Mouse (Mus musculus) cerebellum, postnatal 4 days (tissue): ENCODE results near the gene Calr3.

Experiments used
- DNase-seq, 2 experiments: peaks; one replicate each; pipeline ENCODE4 v3.0.0; 2022; ENCODE audit warnings: low spot score in 2 of 2, mixed read lengths in 1 of 2

Calr3 gene

DNA sequence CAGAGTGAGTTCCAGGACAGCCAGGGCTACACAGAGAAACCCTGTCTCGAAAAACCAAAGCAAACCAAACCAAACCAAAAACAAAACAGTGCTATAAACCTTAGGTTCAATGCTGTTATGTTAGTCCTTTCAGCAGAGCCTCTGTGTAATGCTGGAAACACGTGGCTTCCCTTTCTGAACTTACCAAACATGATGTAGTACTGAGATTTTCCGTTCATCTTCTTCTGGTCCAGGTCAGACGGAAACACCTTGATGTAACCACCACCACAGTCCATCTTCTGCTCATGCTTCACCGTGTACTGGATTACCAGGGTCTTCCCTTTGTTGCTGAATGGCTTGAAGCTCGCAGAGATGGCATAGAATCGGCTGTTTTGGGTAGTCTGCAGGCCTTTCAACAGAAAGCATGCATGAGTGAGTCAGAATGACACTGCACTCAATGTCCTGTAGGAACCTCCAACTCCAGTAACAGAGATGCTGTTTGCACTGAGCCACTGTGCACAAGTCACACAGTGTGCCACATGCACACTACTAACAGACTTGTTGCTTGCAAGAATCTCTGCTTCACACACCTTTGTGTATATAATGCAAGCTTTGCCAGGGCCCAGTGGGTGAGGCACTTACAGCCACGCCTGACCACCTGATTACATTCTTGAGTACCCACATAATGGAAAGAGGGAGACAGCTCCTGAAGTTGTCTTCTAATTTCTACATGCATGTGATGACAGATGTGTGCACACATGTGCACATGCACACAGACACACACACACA, 5.2 kb downstream of the Calr3 start:
- DNase-seq, result no peak

DNA sequence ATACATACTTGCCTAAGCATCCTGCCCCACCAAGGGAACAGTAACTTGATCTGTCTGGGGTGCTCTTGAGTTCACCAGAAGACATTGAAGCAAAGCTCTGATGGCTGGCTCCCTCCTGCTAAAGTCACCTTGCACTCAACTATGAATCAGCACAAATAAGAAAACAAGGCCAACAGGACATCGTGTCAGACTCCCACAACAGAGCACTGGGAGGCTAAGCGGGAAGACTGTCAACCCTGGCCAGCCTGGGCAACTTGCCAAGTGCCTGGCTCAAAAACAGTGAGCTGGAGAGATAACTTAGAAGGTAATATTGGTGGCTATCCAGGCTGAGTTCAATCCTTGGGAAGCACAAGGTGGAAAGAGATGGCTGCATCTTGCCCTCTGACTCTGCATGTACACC, 8.7 kb downstream of the Calr3 start:
- DNase-seq, result no peak

DNA sequence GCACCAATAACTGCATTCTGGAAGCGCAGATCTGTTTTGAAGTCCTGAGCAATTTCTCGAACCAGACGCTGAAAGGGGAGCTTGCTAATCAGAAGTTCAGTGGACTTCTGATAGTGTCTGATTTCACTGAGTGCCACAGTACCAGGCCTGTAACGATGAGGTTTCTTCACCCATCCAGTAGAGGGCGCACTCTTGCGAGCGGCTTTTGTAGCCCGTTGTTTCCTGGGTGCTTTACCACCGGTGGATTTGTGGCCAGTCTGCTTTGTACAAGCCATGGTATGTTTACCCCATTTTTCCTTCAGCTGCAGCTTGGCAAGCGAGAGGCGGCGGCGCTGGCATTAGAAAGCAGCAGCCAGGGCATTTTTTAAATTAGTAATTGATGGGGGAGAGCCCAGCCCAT, 14.0 kb downstream of the Calr3 start:
- no peak for DNase-seq

DNA sequence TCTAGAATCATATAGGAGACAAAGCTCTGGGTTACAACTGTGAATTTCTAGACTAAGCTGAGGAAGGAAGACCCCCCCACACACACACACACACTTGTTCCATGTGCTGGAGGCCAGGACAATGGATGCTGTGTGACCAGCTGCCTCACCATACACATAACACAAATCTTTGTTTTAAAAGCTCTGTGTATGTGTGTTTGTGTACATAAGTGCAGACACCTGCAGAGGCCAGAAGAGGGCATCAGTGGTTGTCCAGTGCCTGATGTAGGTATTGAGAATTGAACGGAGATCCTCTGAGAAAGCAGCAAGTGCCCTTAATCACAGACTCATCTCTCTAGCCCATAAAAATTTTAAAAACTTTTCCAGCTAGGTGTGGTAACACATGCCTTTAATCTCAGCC, 20.7 kb downstream of the Calr3 start:
- no peak for DNase-seq

DNA sequence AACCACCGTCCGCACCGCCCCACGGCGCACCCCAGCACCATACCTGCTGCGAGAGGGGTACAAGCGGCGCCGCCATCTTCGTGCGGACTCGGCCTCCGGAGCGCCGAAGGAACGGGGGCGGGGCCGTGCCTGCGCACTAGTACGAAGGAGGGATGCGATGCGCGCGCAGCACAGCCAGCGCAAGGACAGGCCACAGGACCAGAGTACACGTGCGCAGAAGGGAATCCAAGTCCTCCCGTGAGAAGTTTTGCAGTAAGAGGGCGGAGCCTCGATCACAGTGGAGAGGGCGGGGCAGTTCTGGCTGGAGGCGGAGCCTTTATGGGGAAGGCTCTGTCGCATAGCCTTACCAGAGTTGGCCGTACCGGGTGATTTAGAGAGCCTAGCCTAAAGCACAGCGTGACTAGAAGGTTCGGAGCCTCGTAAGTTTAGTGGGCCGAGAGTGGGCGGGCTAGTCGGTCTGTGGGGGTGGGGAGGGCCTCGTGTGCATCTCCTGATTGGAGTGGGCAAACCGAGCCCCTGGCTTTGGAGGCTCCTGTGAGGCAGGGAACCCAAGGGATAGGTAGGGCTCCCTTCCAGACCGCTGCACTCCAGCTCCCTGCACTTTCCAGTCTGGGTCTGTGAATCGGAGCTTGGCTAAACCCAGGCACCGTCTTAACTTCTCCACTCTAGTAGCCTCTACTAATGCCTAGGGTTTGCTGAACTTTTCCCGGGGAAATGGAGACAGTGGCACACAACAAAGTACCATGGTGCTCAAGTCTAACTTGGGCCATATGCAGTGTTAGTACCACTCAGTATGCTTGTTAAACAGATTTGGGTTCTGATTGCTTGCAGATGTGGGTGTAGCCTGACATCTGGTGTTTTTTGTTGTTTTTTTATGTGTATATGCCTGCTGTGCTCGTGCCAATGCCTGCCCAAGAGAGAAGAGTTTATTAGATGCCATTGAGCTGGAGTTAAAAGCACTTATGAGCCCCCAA, 22.0 kb downstream of the Calr3 start, which contains the start of gene Eps15l1:
Eps15l1 (minus strand) TSS at position 99 of the 974 bp plus-strand sequence.
- peak; percentile 94 to 98 for DNase-seq

DNA sequence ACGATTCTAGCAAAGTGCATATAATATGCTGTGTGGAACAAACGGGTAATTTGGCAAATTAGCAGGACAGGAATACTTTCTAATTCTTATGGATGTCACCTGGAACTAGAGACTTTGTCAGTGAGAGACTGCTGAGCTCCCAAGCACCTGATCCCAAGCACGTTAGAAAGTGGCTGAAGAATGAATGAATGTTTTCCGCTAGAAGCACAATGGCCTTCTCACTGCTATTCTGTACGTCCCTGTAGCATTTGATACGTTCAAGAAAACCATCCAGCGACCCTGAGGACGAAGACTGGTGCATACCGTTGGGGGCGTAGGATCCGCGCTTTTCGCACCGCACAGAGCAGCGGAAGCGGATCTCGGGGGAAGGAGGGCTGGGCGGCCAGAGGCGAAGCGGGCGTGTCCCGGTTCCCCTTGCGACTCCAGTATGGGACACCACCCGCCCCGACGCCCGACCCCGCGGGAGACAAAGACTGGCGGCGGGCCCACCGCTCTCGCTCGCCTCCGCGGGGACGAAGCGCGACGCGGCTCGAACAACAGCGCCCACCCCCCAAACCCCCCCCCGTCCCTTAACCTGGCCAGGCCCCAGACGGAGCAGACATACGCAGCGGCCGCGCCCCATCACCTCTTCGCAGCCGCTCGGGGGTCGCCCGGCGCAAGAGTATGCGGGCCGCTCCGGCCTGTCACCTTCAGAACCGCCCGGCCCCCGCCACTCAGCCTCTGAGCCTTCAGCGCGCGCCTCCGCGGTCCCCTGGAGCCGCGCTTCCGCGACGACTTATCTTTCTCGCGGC, 22.9 kb downstream of the Calr3 start:
- DNase-seq, result peak in 1 of 2 experiments; percentile 61

DNA sequence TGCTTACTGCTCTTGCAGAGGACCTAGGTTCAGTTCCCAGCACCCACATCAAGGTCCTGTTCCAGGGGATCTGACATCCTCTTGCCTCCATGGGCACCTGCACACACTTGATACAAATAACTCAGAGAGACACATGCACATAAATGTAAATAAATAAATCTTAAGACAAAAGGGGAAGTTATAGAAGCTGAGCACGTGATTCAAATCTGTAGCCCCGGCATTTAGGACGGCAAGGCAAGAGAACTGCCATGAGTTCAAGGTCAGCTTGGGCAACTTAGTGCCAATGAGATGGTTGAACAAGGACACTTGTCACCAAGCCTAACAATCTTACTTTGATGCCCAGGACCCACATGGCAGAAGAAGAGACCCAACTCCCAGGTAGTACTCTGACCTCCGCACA, 25.6 kb downstream of the Calr3 start:
- no peak for DNase-seq

DNA sequence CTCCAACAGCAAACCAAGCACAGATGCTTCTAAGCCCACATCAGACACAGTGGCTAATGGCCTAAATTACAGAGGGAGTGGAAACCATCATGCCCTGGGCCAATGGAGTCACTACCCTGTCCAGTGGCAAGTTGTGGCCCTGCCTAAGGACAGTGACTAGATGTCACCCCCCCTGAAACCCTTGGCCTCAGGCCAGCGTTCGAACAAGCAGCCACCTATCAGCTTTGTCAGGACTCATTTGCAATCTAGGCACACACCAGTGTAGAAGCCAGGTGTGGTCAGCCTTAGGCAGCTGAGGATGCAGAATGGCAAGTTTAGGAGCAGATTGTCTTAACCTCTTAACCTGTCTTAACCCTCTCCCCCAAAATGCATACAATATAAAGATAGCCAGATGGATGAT, 28.4 kb downstream of the Calr3 start:
- DNase-seq, result no peak

DNA sequence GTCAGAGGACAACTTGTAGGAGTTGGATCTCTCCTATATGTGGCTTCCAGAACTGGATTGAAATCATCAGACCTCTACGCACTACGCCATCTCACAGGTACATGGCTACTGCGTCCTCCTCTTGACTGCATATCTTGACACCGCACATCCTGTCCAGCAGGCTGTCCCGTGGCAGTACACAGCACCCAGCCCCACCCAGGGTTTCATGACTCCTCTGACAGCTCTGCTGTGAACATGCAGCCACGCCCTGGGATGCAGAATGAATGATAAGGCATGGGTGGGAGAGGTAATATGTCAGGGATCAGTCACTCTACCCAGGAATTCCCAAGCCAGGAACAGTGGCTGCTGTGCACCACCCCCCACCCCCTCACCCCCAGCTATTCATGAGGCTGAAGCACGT, 29.8 kb downstream of the Calr3 start:
- DNase-seq, result no peak

DNA sequence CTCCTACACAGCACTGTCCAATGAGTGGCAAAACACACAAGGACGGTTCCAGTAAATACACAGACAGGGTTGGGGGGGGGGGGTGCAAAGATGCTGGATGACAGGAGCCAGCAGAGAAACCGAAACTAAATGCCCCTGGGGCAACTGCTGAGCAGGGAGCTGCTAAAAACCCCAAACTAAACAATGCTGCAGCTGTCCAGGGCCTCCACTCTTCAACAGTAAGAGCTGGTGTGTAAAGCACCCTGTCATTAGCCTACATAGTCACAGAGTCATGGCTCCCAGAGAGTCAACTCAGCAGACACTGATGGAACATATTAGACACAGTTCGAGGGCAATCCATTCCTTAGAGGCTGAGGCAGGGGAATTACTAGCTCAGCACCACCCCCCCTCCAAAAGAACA, 34.2 kb downstream of the Calr3 start:
- DNase-seq, result no peak

DNA sequence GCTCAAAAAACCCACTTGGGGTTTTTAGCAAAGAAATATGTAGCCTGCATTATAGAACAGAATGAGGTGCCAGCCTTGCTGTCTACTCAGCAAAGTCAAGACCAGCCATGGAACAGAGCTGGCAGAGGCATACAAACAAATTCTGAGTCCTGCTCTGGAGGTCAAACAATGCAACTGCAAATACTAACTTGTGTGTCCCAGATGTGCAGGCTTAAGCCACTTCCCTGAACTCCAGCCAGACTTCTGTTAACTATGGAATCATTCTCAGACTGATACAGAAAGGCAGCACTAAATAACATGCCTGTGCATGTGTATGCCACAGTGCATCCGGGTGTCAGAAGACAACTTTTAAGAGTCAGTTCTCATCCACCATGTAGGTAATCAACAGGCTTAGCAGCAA, 35.8 kb downstream of the Calr3 start:
- no peak for DNase-seq

DNA sequence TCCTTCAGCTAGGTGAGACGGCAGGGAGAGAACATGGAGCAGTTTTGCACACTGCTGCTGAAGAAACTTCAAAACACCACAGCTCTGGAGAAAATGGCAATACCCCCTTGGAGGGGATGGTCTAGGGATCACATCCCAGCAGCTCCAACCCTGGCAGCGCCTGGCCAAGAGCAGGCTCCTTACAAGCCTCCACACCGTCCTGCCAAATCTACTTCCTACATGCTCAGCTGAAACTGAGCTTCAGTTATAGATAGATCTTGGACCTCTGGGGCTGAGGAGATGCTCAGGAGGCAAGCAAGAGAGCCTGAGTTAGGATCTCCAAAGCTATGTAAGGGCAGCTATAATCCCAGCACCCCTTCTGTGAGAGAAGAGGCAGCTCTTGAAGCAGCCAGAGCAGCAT, 40.7 kb downstream of the Calr3 start:
- DNase-seq, result no peak

DNA sequence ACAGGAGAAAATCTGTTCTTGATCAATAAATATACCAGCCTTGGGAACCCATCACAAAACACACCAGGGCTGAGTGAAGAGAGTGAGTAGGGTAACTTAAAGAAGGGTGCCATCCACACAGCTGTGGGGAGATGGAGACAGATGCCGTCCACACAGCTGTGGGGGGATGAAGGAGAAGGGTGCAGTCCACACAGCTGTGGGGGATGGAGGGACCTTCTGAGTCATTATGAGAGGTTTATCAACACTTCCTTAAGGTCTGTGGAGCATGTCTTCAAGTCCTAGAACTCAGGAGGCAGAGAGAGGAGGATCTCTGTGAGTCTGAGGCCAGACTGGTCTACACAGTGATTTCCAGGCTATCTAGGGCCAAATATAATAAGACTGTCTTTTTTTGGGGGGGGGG, 42.3 kb downstream of the Calr3 start:
- no peak for DNase-seq

DNA sequence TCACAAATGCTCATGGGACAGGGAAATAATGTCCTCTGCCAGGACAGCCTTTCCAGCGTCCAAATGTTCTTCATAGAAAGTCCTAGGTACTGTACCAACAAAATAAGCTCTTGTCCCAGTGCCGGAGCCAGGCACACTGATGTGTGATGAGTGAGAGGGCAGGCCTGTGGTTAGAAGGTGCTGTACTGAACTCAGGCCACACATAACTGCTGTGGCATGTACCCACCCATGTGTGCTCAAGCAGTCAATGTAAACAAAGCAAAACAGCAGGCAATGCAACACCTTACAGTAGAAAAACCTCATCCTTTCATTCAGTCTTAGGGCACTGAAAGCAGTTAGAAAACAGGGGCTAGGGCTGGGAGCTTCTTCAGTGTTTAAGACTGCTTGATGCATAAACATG, 57.9 kb downstream of the Calr3 start:
- no peak for DNase-seq

DNA sequence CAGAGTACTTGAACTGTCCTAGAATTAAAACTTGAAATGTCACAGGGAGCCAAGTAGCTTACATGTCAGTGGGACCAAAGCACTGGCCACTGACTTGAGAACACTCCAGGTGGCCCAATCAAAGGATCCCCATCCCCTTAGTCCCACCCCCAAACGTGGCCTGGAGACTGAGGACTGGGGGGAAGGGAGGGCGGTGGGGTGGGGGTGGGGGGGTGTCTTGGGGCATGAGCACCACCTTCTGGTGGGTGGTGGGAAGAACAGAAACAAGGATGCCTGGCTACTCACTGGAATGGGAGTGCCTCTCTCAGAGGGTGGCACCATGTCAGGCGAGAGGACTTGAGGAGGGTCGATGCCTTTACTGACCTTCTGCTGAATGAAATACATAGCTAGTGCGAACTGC, 61.3 kb downstream of the Calr3 start:
- DNase-seq, result peak in 1 of 2 experiments; percentile 15

DNA sequence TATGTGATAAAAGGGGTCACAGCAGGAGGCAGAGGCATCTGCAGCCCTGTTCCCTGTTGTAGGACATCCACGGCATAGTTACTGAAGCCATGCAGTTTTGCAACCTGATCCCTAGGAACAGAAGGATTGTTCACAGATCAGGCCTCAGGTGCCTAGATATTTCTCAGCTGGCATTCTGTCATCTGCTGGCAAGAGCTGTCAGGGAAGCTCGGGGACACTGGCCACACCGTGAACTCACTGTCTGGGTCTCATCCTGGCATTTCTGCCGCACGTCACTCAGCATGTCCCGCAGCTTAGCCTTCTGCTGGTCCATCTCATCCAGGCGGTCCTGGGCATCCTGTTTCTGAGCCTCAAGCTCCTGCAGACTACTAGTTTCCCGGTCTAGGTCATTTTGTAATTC, 63.0 kb downstream of the Calr3 start:
- no peak for DNase-seq

DNA sequence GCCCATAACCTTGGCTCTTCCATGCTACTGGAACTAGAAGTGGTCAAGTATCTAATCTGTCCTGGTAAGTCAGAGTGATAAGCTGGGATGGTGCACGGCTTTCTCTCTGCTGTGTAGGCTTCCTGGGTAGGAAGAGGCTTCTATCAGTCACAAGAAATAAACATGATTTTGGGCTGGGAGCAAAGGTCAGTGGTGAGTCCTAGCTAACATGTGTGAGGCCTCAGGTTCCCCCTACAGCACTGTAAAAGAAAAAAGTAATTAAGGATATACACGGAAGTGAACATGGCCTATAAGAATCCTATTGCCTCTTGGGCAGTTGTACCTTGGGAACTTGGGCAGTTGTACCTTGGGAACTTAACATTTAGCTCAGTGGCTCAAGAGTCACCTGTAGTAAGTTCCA, 66.8 kb downstream of the Calr3 start:
- no peak for DNase-seq

DNA sequence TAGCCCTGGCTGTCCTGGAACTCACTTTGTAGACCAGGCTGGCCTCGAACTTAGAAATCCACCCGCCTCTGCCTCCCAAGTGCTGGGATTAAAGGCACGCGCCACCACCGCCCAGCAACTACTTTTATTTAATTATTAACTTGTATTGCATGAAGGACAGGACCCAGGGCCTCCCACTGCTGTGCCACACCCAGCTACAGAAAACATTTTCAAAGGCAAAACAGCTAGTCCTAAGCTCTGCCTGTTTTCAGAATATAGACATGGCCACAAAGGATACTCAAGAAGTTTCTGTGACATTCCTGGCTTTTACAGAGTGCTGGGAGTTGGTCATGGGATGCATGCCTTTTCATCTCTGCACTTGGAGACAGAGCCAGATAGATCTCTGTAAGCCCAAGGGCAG, 67.4 kb downstream of the Calr3 start:
- no peak for DNase-seq

DNA sequence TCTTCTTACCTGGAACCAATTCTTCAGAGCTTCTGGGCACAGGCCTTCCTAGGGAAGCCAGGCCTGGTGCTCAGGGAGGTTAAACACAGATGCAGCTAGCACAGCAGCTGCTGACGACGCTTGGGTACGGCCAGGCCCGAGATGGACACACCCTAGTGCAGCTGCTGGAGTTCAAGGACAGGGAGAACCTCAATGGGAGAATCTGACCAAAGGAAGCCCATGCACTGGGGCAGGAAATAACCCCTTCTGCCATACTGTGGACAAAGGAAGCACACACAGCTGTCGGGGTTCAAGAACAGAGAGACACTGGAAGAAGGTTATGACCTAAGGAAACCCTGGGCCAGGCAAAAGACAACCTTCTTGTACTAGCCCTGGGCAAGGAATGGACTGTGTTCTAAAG, 68.5 kb downstream of the Calr3 start:
- no peak for DNase-seq
